Mouse (Mus musculus): ENCODE data around the gene Lrit3. TPM values are rescaled to one million over a fixed set of nuclear protein-coding genes. Genes with fewer than 3 reads are reported as not detected.
A peak's percentile ranks its signal among the peaks of the same experiment; 100 is the strongest.

Lrit3 gene
- total RNA-seq (2021) = not detected

DNA sequence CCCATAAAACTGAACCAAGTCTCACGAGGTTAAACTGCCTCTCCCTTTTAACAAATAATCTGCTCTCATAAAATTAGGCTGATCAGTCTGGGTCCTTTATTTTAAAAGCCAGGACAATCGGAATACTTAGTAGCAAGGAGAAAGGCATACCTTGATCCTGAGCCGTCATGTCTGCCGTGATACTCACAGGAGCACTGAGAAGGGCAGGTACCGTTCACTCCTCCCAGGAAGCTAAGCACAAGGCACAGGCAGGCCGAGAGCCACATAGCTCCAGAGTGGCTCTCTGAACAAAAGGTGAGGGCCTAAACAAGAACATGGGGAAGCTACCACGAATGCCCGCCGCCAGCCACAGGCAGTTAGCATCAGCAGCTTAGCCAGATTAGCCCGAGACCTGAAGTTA, at the start of gene Lrit3:
TSS of gene Lrit3 (minus strand) at position 266 of the 400 bp plus-strand sequence.
- intact Hi-C loops (cut with DNase I) = no loop called here
- DNase-seq = no peak

- DNase-seq = no peak
- intact Hi-C loops (cut with DNase I) = no loop called here
Observed at GRCm38 (mm10) chr3:129846846-129847245, 43.0 kb upstream of the Lrit3 start.

DNA sequence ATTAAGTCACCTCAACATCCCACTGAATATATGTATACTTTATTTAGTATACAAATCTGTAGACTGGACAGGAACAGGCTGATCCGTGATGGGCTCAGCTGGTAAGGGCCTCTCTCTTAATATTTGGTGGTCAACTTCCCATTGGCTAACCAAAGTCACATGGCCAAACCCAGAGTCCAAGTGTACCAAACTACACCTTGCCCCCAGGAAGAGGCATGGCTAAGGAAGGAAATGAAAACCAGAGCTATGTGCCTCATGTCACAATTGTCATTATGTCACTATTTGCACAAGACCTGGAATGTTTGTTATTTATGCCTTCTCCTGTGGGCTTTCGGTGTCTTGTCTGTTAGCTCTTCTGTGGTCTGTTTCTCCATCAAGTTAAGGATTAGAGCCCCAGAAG, 42.0 kb upstream of the Lrit3 start:
- intact Hi-C loops (cut with DNase I) = no loop called here
- no peak for DNase-seq

- intact Hi-C loops (cut with DNase I) = no loop called here
- no peak for DNase-seq
Observed at GRCm38 (mm10) chr3:129838017-129838416, 34.2 kb upstream of the Lrit3 start.

GRCm38 (mm10) chr3:129836965-129837364, 33.1 kb upstream of the Lrit3 start:
- intact Hi-C loops (cut with DNase I) = no loop called here
- no peak for DNase-seq

GRCm38 (mm10) chr3:129836051-129836697, 32.3 kb upstream of the Lrit3 start:
- intact Hi-C loops (cut with DNase I) = no loop called here
- DNase-seq = no peak

DNA sequence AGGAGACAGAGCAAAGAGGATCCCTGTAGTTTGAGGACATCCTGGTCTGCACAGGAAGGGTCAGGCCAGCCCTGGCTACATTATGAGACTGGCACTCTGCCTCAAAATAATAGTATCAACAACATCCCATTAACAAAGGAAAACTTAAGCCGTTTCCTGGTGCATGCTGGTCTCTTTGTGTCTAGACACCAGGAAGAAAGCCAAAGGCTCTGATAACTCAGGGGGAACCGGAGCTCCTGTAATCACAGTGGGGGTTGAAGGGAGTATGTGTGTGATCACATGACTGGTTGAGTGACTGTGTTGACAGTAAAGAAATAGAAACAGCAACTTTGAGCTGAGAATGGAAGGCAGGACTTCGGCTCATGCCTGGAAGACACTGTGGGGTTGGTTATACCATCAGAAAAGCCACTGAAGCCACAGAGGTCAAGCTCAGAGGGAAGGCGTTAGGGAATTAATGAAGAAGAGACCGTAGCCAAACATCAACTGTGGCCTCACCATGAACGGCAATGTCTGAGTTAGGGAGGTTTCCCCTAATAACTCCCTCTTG, 31.6 kb upstream of the Lrit3 start, which contains the start of gene Cfi:
TSS of gene Cfi (plus strand) at position 497 of the 547 bp plus-strand sequence.
- intact Hi-C loops (cut with DNase I) = no loop called here
- no peak for DNase-seq

DNA sequence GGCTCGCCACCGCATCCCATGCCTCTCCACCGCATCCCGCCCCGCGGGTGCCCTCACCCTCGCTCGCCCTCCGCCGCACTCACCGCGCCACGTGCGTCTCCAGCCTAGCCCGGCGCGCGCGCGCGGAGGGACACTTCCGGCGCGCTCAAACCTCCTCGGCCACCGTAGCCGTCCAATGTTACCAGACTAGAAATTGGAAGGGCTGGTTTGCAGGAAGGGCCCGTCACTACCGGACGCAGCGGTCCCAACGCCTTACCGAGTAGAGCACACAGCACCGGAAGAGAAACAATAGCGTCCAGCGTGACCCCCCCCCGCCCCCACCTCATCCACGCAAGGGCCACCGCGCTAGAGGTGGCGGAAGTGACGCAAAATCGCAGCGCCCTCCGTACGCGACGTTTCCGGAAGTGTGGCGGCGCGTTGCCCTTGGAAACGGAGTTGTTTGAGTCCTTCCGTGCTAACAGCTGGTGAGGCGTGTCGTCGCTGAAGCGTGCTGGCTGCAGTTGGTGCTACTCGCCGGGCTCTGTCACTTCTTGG, 27.3 kb upstream of the Lrit3 start, which contains the start of gene Gar1:
TSS of gene Gar1 (minus strand) at position 362 of the 534 bp plus-strand sequence.
- intact Hi-C loops (cut with DNase I) = loop anchor here (2.0 to 5.0 kb wide), 5 partner anchors 106 to 1994 kb away; partner anchors contain the start of genes Ap1ar, Ostc, Rpl34 and Sec24b

DNA sequence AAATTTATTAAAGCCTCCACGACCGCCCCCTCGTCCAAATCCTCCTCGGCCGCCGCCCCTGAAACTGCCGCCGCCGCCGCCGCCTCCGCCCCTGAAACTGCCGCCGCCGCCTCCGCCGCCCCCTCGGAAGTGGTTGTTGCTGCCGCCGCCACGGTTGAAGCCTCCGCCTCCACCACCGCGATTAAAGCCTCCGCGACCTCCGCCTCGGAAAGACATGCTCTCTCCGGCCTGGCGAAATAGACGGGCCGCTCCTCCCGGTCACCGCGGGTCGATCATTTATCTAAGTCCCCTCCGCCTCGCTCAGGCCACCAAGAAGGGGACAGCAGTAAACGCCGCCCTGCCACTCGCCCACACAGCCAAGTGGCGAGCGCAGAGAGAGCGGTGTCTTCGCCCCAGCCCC, 26.8 kb upstream of the Lrit3 start:
- intact Hi-C loops (cut with DNase I) = loop anchor here (2.0 to 5.0 kb wide), 5 partner anchors 106 to 1993 kb away; partner anchors contain the start of genes Ap1ar, Ostc, Rpl34 and Sec24b
- no peak for DNase-seq

More for the DNA sequence above, 27.3 kb upstream of the Lrit3 start, which contains the start of gene Gar1:
- DNase-seq = peak; percentile 95

GRCm38 (mm10) chr3:129827691-129828090, 23.9 kb upstream of the Lrit3 start:
- intact Hi-C loops (cut with DNase I) = loop anchor here (2.0 to 5.0 kb wide), 2 partner anchors 51 to 290 kb away; partner anchors contain the start of gene Pla2g12a
- DNase-seq = no peak

DNA sequence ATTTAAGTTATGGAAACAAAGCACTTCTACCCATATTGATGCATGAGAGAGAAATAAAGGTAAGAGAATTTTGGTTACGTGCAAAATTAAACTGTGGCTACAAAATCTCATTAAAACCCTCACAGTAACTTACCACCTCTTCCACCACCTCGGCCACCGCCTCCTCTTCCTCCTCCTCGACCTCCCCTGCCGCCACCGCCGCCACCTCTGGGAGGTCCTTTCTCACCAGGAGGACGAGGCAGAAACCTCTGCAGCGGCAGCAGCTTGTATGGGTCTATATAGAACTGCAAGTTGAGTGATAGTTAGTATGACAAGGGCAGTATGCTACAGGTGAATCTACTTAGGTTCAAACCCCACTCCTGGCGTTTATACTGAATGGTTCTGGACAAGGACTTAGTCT, 22.9 kb upstream of the Lrit3 start:
- intact Hi-C loops (cut with DNase I) = loop anchor here (5.0 kb wide), 1 partner anchor 289 kb away; no protein-coding TSS in a partner anchor
- no peak for DNase-seq

- intact Hi-C loops (cut with DNase I) = loop anchor here (5.0 kb wide), 1 partner anchor 288 kb away; no protein-coding TSS in a partner anchor
- DNase-seq = no peak
Observed at GRCm38 (mm10) chr3:129824891-129825290, 21.1 kb upstream of the Lrit3 start.

- no peak for DNase-seq
- intact Hi-C loops (cut with DNase I) = no loop called here
Observed at GRCm38 (mm10) chr3:129824146-129824545, 20.3 kb upstream of the Lrit3 start.

GRCm38 (mm10) chr3:129823293-129823692, 19.5 kb upstream of the Lrit3 start:
- no peak for DNase-seq
- intact Hi-C loops (cut with DNase I) = loop anchor here (2.0 kb wide), 1 partner anchor 256 kb away; no protein-coding TSS in a partner anchor

GRCm38 (mm10) chr3:129822206-129822775, 18.5 kb upstream of the Lrit3 start, which contains the start of gene Rrh:
Rrh (minus strand) TSS chr3:129822587.
- intact Hi-C loops (cut with DNase I) = loop anchor here (2.0 kb wide), 1 partner anchor 257 kb away; no protein-coding TSS in a partner anchor

GRCm38 (mm10) chr3:129821736-129822135, 17.9 kb upstream of the Lrit3 start:
- intact Hi-C loops (cut with DNase I) = loop anchor here (2.0 kb wide), 1 partner anchor 257 kb away; no protein-coding TSS in a partner anchor
- no peak for DNase-seq

More at GRCm38 (mm10) chr3:129822206-129822775, 18.5 kb upstream of the Lrit3 start, which contains the start of gene Rrh:
- no peak for DNase-seq

DNA sequence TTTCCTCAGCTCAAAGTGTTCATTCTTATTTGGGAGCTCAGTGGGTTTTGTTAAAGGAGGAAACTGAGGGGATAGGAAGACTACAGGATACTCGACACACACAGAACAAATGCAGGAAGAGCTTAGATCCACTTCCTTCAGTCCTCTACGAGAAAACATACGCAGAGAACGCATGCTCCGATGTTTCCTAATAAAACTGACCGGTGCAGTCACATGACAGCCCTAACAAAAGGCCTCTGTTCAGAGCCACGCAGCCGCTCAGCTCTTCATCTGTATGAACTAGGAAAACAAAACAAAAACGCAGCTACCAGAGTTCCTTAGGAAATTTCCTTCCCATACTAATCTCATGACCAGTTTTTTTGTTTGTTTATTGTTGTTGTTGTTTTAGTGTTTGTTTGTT, 17.0 kb upstream of the Lrit3 start:
- intact Hi-C loops (cut with DNase I) = no loop called here
- DNase-seq = no peak

DNA sequence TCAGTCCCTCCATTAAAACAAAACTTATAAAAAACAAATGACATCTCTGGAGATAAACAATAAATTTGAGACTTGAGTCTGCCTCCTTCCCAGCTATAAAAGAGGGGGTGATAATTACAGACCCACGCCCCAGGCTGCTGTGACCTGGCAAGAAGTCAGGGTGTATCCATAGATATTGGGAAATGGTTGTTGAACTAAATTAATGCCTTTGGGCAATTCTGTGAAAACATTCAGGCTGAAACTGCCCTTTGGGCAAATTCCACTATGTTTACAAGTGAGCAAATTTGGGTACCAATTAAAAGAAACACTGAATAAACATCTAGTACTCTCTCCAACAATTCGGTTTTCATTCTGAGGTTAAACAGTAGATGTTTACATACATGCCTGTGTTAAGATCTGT, 4.8 kb downstream of the Lrit3 start:
- intact Hi-C loops (cut with DNase I) = no loop called here
- no peak for DNase-seq

GRCm38 (mm10) chr3:129798551-129798950, 5.3 kb downstream of the Lrit3 start:
- no peak for DNase-seq
- intact Hi-C loops (cut with DNase I) = no loop called here

DNA sequence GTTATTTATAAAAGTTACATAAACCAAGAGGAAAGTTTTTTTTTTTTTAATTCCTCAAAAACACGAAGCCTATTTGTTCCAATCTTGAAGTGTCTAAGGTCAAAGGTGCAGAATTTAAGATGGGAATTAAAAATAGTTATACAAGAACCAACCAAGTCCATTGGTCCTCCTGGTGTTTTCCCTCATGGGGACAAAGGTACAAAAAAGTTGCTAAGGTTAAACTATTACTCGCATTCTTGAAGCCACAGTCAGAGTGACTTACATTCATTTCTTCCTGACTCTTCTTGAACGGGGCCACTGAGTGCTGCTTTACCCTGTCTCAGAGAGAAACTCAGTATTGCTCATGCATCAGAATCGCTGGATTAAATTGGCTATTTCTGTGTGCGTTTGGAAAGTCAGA, 6.5 kb downstream of the Lrit3 start:
- no peak for DNase-seq
- intact Hi-C loops (cut with DNase I) = no loop called here

GRCm38 (mm10) chr3:129793801-129794200, 10.0 kb downstream of the Lrit3 start:
- intact Hi-C loops (cut with DNase I) = no loop called here
- DNase-seq = no peak
